Mouse (Mus musculus) bone marrow macrophage, adult 2 months (primary cell): Measurements from ENCODE around the gene Dguok.

Experiments used
- CTCF ChIP-seq: IDR thresholded peaks from 2 replicates; pipeline ENCODE4 v1.5.1; 2012; ENCODE audit warnings: low read depth, mild to moderate bottlenecking, low read length, moderate library complexity
- POLR2A ChIP-seq: IDR thresholded peaks from 2 replicates; pipeline ENCODE4 v1.6.1; 2012; ENCODE audit warnings: mild to moderate bottlenecking, low read depth, low read length, borderline replicate concordance

DNA sequence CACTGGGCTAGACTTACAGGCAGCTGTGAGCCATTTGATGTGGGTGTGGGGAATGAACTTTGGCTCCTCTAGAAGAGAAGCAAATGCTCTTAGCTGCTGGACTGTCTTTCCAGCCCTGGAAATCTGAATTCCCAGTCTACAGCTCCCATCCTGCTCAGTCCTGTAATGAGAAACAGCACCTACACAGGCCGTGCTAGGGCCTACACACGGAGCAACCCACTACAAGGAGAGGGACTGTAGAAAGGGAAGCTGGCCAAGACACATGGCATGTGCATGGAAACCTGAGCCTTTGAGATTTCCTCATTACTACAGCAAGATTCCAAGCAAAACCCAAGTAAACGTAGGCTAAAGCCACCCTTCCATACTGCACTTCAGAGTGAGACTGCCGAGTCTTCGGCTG, 18.6 kb downstream of the Dguok start:
- TF ChIP-seq POLR2A (no peak), CTCF (no peak)
